Mouse (Mus musculus): ENCODE data around the gene Adamtsl2. TPM values are rescaled to one million over a fixed set of nuclear protein-coding genes. Genes with fewer than 3 reads are reported as not detected.

The Adamtsl2 gene
- polyA plus RNA-seq, 1 experiment: 0.85 TPM

GRCm38 (mm10) chr2:27121626-27122355 lies 42.6 kb downstream of the Adamtsl2 start:
- Histone ChIP-seq H3K27ac (ENCODE audit: control insufficient read depth, insufficient read depth, low read depth, low read length, poor library complexity) (peak overlapping the region; percentile 33; the same call in 1 of the 2 replicates), H3K4me3 (replicated peaks; ENCODE audit: control insufficient read depth, low read depth, low read length) (no peak overlapping the region), H3K4me1 (ENCODE audit: control insufficient read depth, insufficient read depth, low read length) (peaks cover 2% of the 10 kb centered on the region; the same call in 1 of the 2 replicates)
- TF ChIP-seq CTCF (IDR thresholded peaks at IDR 0.05; ENCODE audit: control insufficient read depth, insufficient read depth, low read length) (no peak), POLR2A (IDR thresholded peaks at IDR 0.05; ENCODE audit: borderline replicate concordance, control insufficient read depth, low read depth, low read length) (no peak)
- WGBS: 2% methylated on average over 9 of the region's 9 CpGs

DNA sequence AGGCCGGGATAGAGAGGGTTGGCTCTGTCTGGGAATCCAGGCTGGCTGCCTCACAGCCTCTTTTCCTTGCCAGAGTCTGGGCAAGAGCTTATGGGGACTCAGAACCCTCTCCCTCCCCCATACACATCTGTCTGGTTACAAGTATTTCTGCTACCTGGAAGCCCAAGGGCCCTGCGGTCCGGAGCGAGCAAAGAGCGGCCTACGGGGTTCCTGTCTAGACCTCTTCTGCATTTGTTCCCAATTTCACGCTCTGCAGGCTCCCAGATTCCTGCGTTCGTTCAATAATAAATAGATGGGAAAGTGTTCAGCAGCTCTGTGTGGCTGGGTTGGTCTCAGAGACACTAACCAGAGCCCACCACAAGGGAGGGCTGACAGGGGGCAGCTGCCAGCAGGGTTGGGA lies 43.4 kb downstream of the Adamtsl2 start:
- H3K27ac ChIP-seq (ENCODE audit: control insufficient read depth, insufficient read depth, low read depth, low read length, poor library complexity): 0 out of 2 replicates have a peak overlapping the region, but pooled peaks have one; percentile 33
- 9% methylated on average over 9 of the region's 9 CpGs for WGBS
- TF ChIP-seq CTCF (IDR thresholded peaks at IDR 0.05; ENCODE audit: control insufficient read depth, insufficient read depth, low read length) (no peak), POLR2A (IDR thresholded peaks at IDR 0.05; ENCODE audit: borderline replicate concordance, control insufficient read depth, low read depth, low read length) (no peak)

DNA sequence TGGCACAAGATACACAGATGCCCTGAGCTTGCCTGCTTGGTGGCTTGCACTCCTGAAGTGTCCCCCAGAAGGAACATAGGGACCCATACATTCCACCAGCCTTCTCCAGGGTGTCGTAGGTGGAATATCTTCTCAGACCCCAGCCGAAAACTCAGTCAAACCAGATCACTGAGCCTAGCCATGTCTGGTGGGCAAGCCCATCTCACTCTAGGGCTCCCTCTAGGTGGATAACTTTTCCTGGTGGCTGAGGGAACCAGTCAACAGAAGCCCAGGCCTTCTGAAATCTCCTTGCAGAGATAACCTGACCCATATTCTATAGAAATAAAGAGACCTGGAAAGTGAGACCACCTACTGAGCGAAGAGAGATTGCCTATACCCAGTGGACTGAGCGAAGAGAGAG lies 43.9 kb downstream of the Adamtsl2 start:
- Histone ChIP-seq H3K4me3 (replicated peaks; ENCODE audit: control insufficient read depth, low read depth, low read length) (no peak overlapping the region), H3K27ac (ENCODE audit: control insufficient read depth, insufficient read depth, low read depth, low read length, poor library complexity) (no peak overlapping the region), H3K4me1 (ENCODE audit: control insufficient read depth, insufficient read depth, low read length) (peaks cover 2% of the 10 kb centered on the region; the same call in 1 of the 2 replicates)
- no peak for TF ChIP-seq CTCF (IDR thresholded peaks at IDR 0.05; ENCODE audit: control insufficient read depth, insufficient read depth, low read length)
- no peak for TF ChIP-seq POLR2A (IDR thresholded peaks at IDR 0.05; ENCODE audit: borderline replicate concordance, control insufficient read depth, low read depth, low read length)
- 77% methylated on average over 4 of the region's 4 CpGs for whole genome bisulfite sequencing

More for the DNA sequence above, 43.4 kb downstream of the Adamtsl2 start:
- H3K4me3 ChIP-seq (replicated peaks; ENCODE audit: control insufficient read depth, low read depth, low read length): no peak overlapping the region
- H3K4me1 ChIP-seq (ENCODE audit: control insufficient read depth, insufficient read depth, low read length): peaks cover 2% of the 10 kb centered on the region; the same call in 1 of the 2 replicates

- Histone ChIP-seq H3K4me3 (replicated peaks; ENCODE audit: control insufficient read depth, low read depth, low read length) (no peak overlapping the region), H3K4me1 (ENCODE audit: control insufficient read depth, insufficient read depth, low read length) (peaks cover 2% of the 10 kb centered on the region; the same call in 1 of the 2 replicates), H3K27ac (ENCODE audit: control insufficient read depth, insufficient read depth, low read depth, low read length, poor library complexity) (no peak overlapping the region)
- WGBS: 40% methylated on average over 10 of the region's 10 CpGs
- peak; percentile 82 for TF ChIP-seq CTCF (IDR thresholded peaks at IDR 0.05; ENCODE audit: control insufficient read depth, insufficient read depth, low read length)
- no peak for TF ChIP-seq POLR2A (IDR thresholded peaks at IDR 0.05; ENCODE audit: borderline replicate concordance, control insufficient read depth, low read depth, low read length)
Measured at GRCm38 (mm10) chr2:27125979-27126378, 46.8 kb downstream of the Adamtsl2 start.

DNA sequence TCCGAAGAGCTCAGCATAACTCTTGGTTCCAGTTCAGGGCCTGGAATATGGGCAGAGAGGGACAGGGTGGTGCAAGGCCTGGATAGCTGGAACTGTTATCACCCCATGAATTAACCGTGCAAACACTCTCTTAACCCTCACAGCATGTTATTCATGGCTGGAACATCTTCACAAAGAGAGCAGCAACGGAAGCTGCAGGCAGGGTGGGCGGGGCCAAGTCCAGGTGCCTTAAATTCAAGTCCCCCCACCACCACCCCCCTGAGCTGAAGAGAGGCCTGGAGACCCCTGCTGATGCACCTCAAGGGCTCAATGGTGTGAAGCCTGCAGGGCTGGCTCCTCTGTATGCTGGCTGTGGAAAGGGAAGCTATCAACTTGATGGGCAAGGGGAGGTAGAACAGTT lies 47.3 kb downstream of the Adamtsl2 start:
- H3K27ac ChIP-seq (ENCODE audit: control insufficient read depth, insufficient read depth, low read depth, low read length, poor library complexity): no peak overlapping the region

DNA sequence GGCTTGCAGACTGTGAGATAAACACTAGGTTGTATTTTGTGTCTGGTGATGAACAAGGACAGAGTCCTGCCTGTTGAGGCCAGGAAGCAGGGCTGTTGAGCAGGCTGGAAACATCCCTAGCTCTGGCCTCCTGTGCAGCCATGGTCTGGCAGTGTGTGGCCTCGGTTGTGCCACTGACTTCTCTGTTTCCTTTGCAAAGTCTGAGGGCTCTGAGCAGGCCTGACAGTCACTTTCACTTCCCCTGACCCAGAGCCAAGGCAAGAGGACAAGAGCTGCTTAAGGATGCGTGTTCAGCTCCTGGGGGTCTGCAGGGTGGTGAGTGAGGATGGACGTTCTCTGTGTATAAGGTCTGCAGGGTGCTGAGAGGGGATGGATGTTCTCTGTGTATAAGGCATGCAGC lies 49.8 kb downstream of the Adamtsl2 start:
- Histone ChIP-seq H3K27ac (ENCODE audit: control insufficient read depth, insufficient read depth, low read depth, low read length, poor library complexity) (no peak overlapping the region), H3K4me3 (replicated peaks; ENCODE audit: control insufficient read depth, low read depth, low read length) (no peak overlapping the region), H3K4me1 (ENCODE audit: control insufficient read depth, insufficient read depth, low read length) (no peaks in the 10 kb centered on the region; the same call in 1 of the 2 replicates)
- 24% methylated on average over 3 of the region's 3 CpGs for WGBS
- TF ChIP-seq POLR2A (IDR thresholded peaks at IDR 0.05; ENCODE audit: borderline replicate concordance, control insufficient read depth, low read depth, low read length) (no peak), CTCF (IDR thresholded peaks at IDR 0.05; ENCODE audit: control insufficient read depth, insufficient read depth, low read length) (no peak)

More for the DNA sequence above, 47.3 kb downstream of the Adamtsl2 start:
- Histone ChIP-seq H3K4me1 (ENCODE audit: control insufficient read depth, insufficient read depth, low read length) (no peaks in the 10 kb centered on the region; the same call in 1 of the 2 replicates), H3K4me3 (replicated peaks; ENCODE audit: control insufficient read depth, low read depth, low read length) (no peak overlapping the region)
- TF ChIP-seq POLR2A (IDR thresholded peaks at IDR 0.05; ENCODE audit: borderline replicate concordance, control insufficient read depth, low read depth, low read length) (no peak), CTCF (IDR thresholded peaks at IDR 0.05; ENCODE audit: control insufficient read depth, insufficient read depth, low read length) (no peak)
- WGBS: 66% methylated on average over 4 of the region's 4 CpGs

- Histone ChIP-seq H3K4me3 (replicated peaks; ENCODE audit: control insufficient read depth, low read depth, low read length) (no peak overlapping the region), H3K27ac (ENCODE audit: control insufficient read depth, insufficient read depth, low read depth, low read length, poor library complexity) (no peak overlapping the region), H3K4me1 (ENCODE audit: control insufficient read depth, insufficient read depth, low read length) (no peaks in the 10 kb centered on the region)
- WGBS: 77% methylated on average over 5 of the region's 5 CpGs
- no peak for TF ChIP-seq CTCF (IDR thresholded peaks at IDR 0.05; ENCODE audit: control insufficient read depth, insufficient read depth, low read length)
- no peak for TF ChIP-seq POLR2A (IDR thresholded peaks at IDR 0.05; ENCODE audit: borderline replicate concordance, control insufficient read depth, low read depth, low read length)
Measured at GRCm38 (mm10) chr2:27135935-27136334, 56.8 kb downstream of the Adamtsl2 start.

- TF ChIP-seq CTCF (IDR thresholded peaks at IDR 0.05; ENCODE audit: control insufficient read depth, insufficient read depth, low read length) (no peak), POLR2A (IDR thresholded peaks at IDR 0.05; ENCODE audit: borderline replicate concordance, control insufficient read depth, low read depth, low read length) (no peak)
- 62% methylated on average over 3 of the region's 3 CpGs for WGBS
- Histone ChIP-seq H3K4me3 (replicated peaks; ENCODE audit: control insufficient read depth, low read depth, low read length) (no peak overlapping the region), H3K4me1 (ENCODE audit: control insufficient read depth, insufficient read depth, low read length) (no peaks in the 10 kb centered on the region), H3K27ac (ENCODE audit: control insufficient read depth, insufficient read depth, low read depth, low read length, poor library complexity) (no peak overlapping the region)
Measured at GRCm38 (mm10) chr2:27136336-27136735, 57.2 kb downstream of the Adamtsl2 start.

Data from bone marrow, adult 2 months (tissue).